Mouse (Mus musculus) testis, adult 2 months (tissue): ENCODE results near the gene Nrxn2.

Experiments
- CTCF ChIP-seq: fragments of 200-500 bp; IDR thresholded peaks from 2 replicates; pipeline ENCODE4 v1.5.1; 2012; ENCODE audit warnings: low read depth, mild to moderate bottlenecking, inconsistent platforms, low read length, moderate library complexity; ENCODE audit not compliant: control insufficient read depth, insufficient read depth, insufficient replicate concordance
- POLR2A ChIP-seq: fragments of 200-500 bp; IDR thresholded peaks from 2 replicates; pipeline ENCODE4 v1.6.1; 2012; ENCODE audit warnings: low read depth, mild to moderate bottlenecking, inconsistent platforms, low read length, moderate library complexity; ENCODE audit not compliant: control insufficient read depth

DNA sequence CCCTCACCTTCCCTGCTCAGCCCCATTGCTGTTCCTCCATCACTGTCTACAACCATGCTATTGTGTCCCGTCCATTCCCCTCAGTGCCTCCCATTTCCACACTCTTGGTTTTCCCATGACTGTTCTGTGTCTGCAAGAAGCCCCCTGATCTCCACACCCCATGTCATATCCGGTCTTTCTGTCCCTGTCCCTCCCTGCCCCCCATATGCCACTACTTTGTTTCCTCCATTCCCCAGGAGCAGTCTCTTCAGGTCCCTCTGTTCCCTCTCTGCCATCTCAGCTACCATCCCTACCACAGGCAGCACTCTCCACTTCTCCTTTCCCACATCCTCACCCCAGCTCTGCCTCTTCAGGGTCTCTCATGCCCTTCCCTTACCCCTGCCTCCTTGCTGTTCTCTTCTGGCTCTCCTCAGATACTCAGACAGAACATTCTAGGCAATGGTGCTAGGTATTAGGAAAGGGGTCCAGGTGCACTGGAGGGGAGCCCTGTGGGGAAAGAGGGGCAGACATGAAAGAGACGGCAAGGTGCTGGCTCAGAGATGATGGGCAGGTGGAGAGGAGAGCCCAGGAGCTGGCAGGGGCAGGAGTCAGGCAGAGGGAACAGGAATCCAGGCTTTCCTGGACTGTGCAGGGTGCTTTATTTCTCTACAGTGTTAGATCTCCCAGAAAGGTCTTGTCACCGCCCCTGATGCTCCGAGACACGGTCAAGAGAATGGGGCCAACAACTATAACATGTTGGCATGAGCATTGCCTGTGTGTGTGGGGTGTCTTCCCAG, 81.5 kb downstream of the Nrxn2 start:
- no peak for TF ChIP-seq POLR2A
- TF ChIP-seq CTCF: no peak
